Mouse (Mus musculus) large intestine, adult 2 months (tissue): Measurements from ENCODE around the gene Tfip11. TPM values are rescaled to one million over a fixed set of nuclear protein-coding genes. Genes with fewer than 3 reads are reported as not detected.

ENCODE experiments used
- DNase-seq: peaks from one replicate; pipeline ENCODE4 v3.0.0-alpha.2; 2012; ENCODE audit warnings: low read depth, low spot score
- WGBS: fragments of 180-500 bp; shearing (Covaris S2); methylation state at CpG from one replicate; pipeline ENCODE4 v1.1.7; 2018; 5-methylcytosine and 5-hydroxymethylcytosine counted together
- polyA plus RNA-seq: library from polyadenylated mRNA; depleted of rRNA; stranded (reverse); fragments of >200 nt; gene quantifications from 2 replicates; pipeline ENCODE4 v1.2.3, GENCODE M21; 2012; rRNA removed

Gene Tfip11
- polyA plus RNA-seq, 1 experiment, result 23.7 TPM

- WGBS, result 85% methylated on average over 13 of the region's 13 CpGs
- no peak for DNase-seq
Measured at GRCm38 (mm10) chr5:112384805-112385472, 58.8 kb downstream of the Tfip11 start.

GRCm38 (mm10) chr5:112385973-112386372, 59.8 kb downstream of the Tfip11 start:
- DNase-seq, result no peak
- 50% methylated on average over 2 of the region's 2 CpGs for WGBS

Other genes starting within 250 kb of the Tfip11 start
- gene Cryba4, start 73.8 kb upstream of the Tfip11 start, polyA plus RNA-seq, result 1.1 and 2.2 TPM in 2 replicates
- gene Crybb1, start 70.5 kb upstream of the Tfip11 start, polyA plus RNA-seq, result 0.26 and 0.27 TPM in 2 replicates
- 24.6 and 30.4 TPM in 2 replicates for gene Tpst2, start 49.7 kb upstream of the Tfip11 start, polyA plus RNA-seq
- gene Srrd, start 16.7 kb downstream of the Tfip11 start, polyA plus RNA-seq, result 31.3 and 31.4 TPM in 2 replicates
- 31.9 and 43.7 TPM in 2 replicates for gene Hps4, start 16.7 kb downstream of the Tfip11 start, polyA plus RNA-seq
- gene Gm6583, start 29.7 kb downstream of the Tfip11 start, polyA plus RNA-seq, result not detected in 2 replicates
- gene Asphd2, start 68.5 kb downstream of the Tfip11 start, polyA plus RNA-seq, result 2.7 and 2.8 TPM in 2 replicates
- gene Gm6588, start 123.1 kb downstream of the Tfip11 start, polyA plus RNA-seq, result not detected in 2 replicates